Mouse (Mus musculus) embryo, embryonic 10.5 days (tissue): ENCODE measurements around the gene Aco2.

Experiments used
- DNase-seq: peaks from one replicate; pipeline ENCODE4 v3.0.0-alpha.2; 2015; ENCODE audit warnings: low spot score

Aco2 gene

GRCm38 (mm10) chr15:81920546-81921217, 48.6 kb downstream of the Aco2 start:
- DNase-seq: no peak

GRCm38 (mm10) chr15:81921255-81921654, 49.1 kb downstream of the Aco2 start:
- DNase-seq: no peak

- no peak for DNase-seq
Measured at GRCm38 (mm10) chr15:81924933-81925332, 52.8 kb downstream of the Aco2 start.

- peak; percentile 98 for DNase-seq
Measured at GRCm38 (mm10) chr15:81925760-81926445, 53.8 kb downstream of the Aco2 start, which contains the start of gene Polr3h. Polr3h (minus strand) TSS chr15:81926240.

- DNase-seq: no peak
Measured at GRCm38 (mm10) chr15:81926446-81926822, 54.3 kb downstream of the Aco2 start.

- no peak for DNase-seq
Measured at GRCm38 (mm10) chr15:81927741-81928140, 55.6 kb downstream of the Aco2 start.

- DNase-seq: no peak
Measured at GRCm38 (mm10) chr15:81928277-81928676, 56.2 kb downstream of the Aco2 start.

GRCm38 (mm10) chr15:81932951-81933470, 60.9 kb downstream of the Aco2 start:
- no peak for DNase-seq

GRCm38 (mm10) chr15:81933986-81934385, 61.9 kb downstream of the Aco2 start:
- DNase-seq: no peak

- no peak for DNase-seq
Measured at GRCm38 (mm10) chr15:81935869-81936637, 63.9 kb downstream of the Aco2 start.

- DNase-seq: peak; percentile 76
Measured at GRCm38 (mm10) chr15:81936679-81937078, 64.6 kb downstream of the Aco2 start, which contains the start of gene Csdc2. Csdc2 (plus strand) TSS chr15:81936759.

- DNase-seq: peak; percentile 37
Measured at GRCm38 (mm10) chr15:81937098-81937972, 65.2 kb downstream of the Aco2 start.

GRCm38 (mm10) chr15:81938246-81938645, 66.1 kb downstream of the Aco2 start:
- peak; percentile 76 for DNase-seq

GRCm38 (mm10) chr15:81939157-81939715, 67.1 kb downstream of the Aco2 start:
- no peak for DNase-seq

- no peak for DNase-seq
Measured at GRCm38 (mm10) chr15:81939774-81940173, 67.7 kb downstream of the Aco2 start.

- DNase-seq: no peak
Measured at GRCm38 (mm10) chr15:81940219-81940618, 68.1 kb downstream of the Aco2 start.

- no peak for DNase-seq
Measured at GRCm38 (mm10) chr15:81941010-81941409, 68.9 kb downstream of the Aco2 start.

- peak; percentile 89 for DNase-seq
Measured at GRCm38 (mm10) chr15:81943176-81943749, 71.2 kb downstream of the Aco2 start.

- DNase-seq: no peak
Measured at GRCm38 (mm10) chr15:81949076-81949475, 77.0 kb downstream of the Aco2 start.

GRCm38 (mm10) chr15:81949476-81950131, 77.5 kb downstream of the Aco2 start:
- DNase-seq: no peak
